Mouse (Mus musculus) C2C12 (cell line): Measurements from ENCODE around the gene Chst10.

Experiments
- CEBPB ChIP-seq: IDR thresholded peaks from one replicate; pipeline ENCODE4 v1.6.1; 2011; ENCODE audit warnings: low read depth, mild to moderate bottlenecking, control low read depth, moderate library complexity
- CTCF ChIP-seq: IDR thresholded peaks from one replicate; pipeline ENCODE4 v1.5.1; 2011; ENCODE audit not compliant: control insufficient read depth, insufficient read depth, insufficient read length
- MAX ChIP-seq: IDR thresholded peaks from one replicate; pipeline ENCODE4 v1.6.1; 2011; ENCODE audit warnings: mild to moderate bottlenecking, control low read depth
- MYOD1 ChIP-seq: IDR thresholded peaks from one replicate; pipeline ENCODE4 v1.6.1; 2011; ENCODE audit warnings: low read depth; ENCODE audit not compliant: control insufficient read depth, insufficient read length
- MYOG ChIP-seq: IDR thresholded peaks from one replicate; pipeline ENCODE4 v1.6.1; 2011; ENCODE audit not compliant: control insufficient read depth, insufficient read length; ENCODE audit errors: extremely low read depth
- USF1 ChIP-seq: IDR thresholded peaks from one replicate; pipeline ENCODE4 v1.6.1; 2011; ENCODE audit warnings: low read depth, mild to moderate bottlenecking, control low read depth, moderate library complexity

DNA sequence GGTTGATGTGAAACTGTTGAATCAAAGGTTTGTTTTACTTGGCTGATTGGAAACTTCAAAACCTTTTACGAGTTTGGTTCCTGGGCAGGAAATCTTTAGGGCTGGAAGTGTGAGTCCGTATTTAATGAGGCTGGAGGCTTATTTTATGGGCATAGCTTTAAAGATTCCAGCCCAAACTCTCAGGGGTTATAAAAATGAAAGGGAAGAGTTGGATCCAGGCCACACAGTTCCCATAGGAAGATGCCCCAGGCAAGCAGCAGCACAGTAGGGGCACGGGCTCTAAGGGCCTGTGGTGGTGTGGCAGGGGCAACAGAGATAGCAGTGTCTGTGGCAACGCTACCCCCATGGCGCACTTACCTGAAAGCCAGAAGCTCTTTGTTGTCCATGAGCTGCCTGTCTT lies 31.7 kb downstream of the Chst10 start:
- no peak for TF ChIP-seq CTCF
- no peak for TF ChIP-seq MYOD1
- no peak for TF ChIP-seq MAX
- no peak for TF ChIP-seq MYOG
- TF ChIP-seq CEBPB = no peak
- TF ChIP-seq USF1 = no peak
